Mouse (Mus musculus): ENCODE results near the gene Scgb2b18.
"Not testable (repeated sequence)": the region's sequence is repeated elsewhere in the genome, so short reads cannot be mapped to it uniquely, and the experiment has no call there.

The Scgb2b18 gene

GRCm38 (mm10) chr7:33173764-33174163 is at the start of gene Scgb2b18:
Gene Scgb2b18 (minus strand): TSS chr7:33173864.
- DNase-seq (ENCODE audit: low spot score in 2 of 2): not testable (repeated sequence)

DNA sequence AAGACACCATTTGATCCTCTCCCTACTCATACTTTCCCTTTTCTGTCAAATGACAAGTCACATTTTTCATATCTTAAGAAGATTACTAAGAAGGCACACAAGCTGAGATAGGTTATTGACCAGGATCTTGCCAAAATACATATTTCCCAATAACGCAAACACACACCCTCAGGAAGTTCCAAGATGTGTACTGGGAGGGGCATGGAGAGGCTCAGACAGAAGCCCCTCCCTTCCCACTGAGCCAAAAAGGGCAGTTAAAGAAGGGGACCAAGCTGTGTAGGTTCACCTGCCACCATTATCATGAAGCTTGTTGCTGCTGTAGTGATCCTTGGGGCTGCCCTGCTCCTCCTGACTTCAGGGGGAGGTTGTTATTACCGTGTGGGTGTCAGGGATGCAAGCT is 11.6 kb upstream of the Scgb2b18 start, which contains the start of gene Scgb1b18:
Gene Scgb1b18, plus strand, starts transcription at position 301 of the 400 bp plus-strand sequence.
- not testable (repeated sequence) for DNase-seq (ENCODE audit: low spot score in 2 of 2)
